Mouse (Mus musculus): ENCODE measurements at regions not wholly inside any gene's neighbourhood (a gene's known extent, or its start where the extent isn't known, plus 50 kb on each side); places are given as distances from the start of the nearest gene placed in this dataset.
"Not testable (repeated sequence)": the region's sequence is repeated elsewhere in the genome, so short reads cannot be mapped to it uniquely, and the experiment has no call there.

GRCm38 (mm10) chr11:26708636-26709035 lies 114.8 kb upstream of the Vrk2 start:
- DNase-seq (ENCODE audit: low spot score in 2 of 2) = no peak

- DNase-seq (ENCODE audit: low spot score in 2 of 2) = no peak
These were observed 90.1 kb upstream of the Vrk2 start for GRCm38 (mm10) chr11:26683850-26684249.

GRCm38 (mm10) chr11:26667251-26667650 lies 73.5 kb upstream of the Vrk2 start:
- no peak for DNase-seq (ENCODE audit: low spot score in 2 of 2)

- DNase-seq (ENCODE audit: low spot score in 2 of 2) = no peak
These were observed 67.1 kb upstream of the Vrk2 start for GRCm38 (mm10) chr11:26660878-26661277.

GRCm38 (mm10) chr11:26649165-26649564 lies 55.4 kb upstream of the Vrk2 start:
- DNase-seq (ENCODE audit: low spot score in 2 of 2) = not testable (repeated sequence)
